Mouse (Mus musculus) megakaryocyte-erythroid progenitor cell, adult 5-6 weeks (primary cell): Measurements from ENCODE around the gene Asb1. TPM values are rescaled to one million over a fixed set of nuclear protein-coding genes. Genes with fewer than 3 reads are reported as not detected.

Experiments
- ATAC-seq: replicated peaks from 2 replicates; pipeline ENCODE4 v1.8.0; 2016; ENCODE audit warnings: mild to moderate bottlenecking, inconsistent platforms; ENCODE audit not compliant: severe bottlenecking, poor library complexity, low FRiP score, low TSS enrichment
- total RNA-seq, 2 experiments: library from RNA; stranded (forward) in 1 of 2; stranded (reverse) in 1 of 2; fragments of 200-1000, 215-1000 nt in 1 of 2; fragments of >200 nt in 1 of 2; fragmentation: Nextera tagmentation in 1 of 2; gene quantifications; 2 replicates each; pipeline ENCODE4 v1.2.3; 2014 to 2017

The Asb1 gene
- total RNA-seq, 2 experiments from 2014 or later, result 10.9 to 20.5 TPM

GRCm38 (mm10) chr1:91539704-91540270, 557 bp upstream of the Asb1 start:
- peak; percentile 69 for ATAC-seq

- no peak for ATAC-seq
Observed at GRCm38 (mm10) chr1:91541042-91541592, 773 bp downstream of the Asb1 start.

- no peak for ATAC-seq
Observed at GRCm38 (mm10) chr1:91543974-91544373, 3.6 kb downstream of the Asb1 start.

- no peak for ATAC-seq
Observed at GRCm38 (mm10) chr1:91545226-91545625, 4.9 kb downstream of the Asb1 start.

- no peak for ATAC-seq
Observed at GRCm38 (mm10) chr1:91547567-91547966, 7.2 kb downstream of the Asb1 start.

DNA sequence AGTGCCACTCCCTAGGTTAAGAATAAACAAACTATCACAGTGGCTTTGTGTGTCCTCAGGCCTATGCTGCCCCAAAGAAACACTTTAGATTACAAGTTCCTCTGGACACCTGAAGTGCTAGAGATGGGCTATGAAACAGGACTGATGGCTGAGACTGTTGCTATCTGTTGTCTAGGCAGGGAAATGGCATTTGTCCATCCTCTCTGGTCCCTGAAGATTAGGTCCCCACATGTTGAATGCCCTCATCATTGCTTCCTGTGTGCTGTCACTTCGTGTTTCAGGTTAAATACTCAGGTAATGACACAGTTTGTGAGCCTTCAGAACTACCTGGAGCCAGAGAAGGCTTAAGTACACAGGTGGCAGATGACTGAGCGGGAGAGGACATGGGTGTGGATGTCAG, 8.7 kb downstream of the Asb1 start:
- ATAC-seq, result peak; percentile 80

DNA sequence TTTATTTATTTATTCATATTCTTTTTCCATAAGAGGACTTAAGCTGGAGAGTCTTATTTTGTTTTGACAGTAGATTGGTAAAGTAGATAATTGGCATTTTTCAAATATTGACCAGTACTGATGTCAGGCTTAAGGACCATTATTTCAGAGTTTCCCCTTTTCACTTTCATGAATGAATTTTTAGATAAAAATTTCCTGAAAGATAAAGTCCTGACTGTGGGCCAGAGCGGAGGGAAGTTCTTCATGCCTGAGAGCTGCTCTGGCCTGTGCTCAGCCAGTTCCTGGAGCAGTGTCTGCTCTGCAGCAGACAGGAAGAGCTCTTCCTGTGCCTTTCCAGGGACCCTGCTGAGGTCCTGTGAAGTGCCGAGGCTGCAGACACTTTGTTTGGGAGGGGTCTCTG, 16.8 kb downstream of the Asb1 start:
- no peak for ATAC-seq

- no peak for ATAC-seq
Observed at GRCm38 (mm10) chr1:91561226-91561625, 20.9 kb downstream of the Asb1 start.

GRCm38 (mm10) chr1:91562977-91563590, 22.7 kb downstream of the Asb1 start:
- ATAC-seq, result no peak

DNA sequence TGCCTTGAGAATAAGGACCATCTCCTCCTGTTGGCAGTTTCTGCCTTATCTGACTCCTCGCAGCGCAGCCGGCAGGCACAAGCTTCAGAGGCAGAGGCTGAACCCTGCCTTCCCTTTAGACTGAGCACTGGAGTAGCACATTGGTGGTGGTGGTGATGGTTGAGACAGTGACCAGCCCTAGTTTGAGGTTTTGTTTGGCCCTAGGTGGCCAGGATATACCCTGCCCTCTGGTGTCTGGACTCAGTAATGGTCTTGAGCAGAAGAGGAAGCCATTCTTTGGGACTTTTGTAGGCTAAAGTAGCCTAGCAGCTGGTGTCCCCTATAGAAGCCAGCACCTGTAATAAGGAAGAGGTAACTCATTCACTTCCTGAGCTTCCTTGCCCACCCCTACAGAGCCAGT, 23.7 kb downstream of the Asb1 start:
- ATAC-seq, result peak; percentile 55

DNA sequence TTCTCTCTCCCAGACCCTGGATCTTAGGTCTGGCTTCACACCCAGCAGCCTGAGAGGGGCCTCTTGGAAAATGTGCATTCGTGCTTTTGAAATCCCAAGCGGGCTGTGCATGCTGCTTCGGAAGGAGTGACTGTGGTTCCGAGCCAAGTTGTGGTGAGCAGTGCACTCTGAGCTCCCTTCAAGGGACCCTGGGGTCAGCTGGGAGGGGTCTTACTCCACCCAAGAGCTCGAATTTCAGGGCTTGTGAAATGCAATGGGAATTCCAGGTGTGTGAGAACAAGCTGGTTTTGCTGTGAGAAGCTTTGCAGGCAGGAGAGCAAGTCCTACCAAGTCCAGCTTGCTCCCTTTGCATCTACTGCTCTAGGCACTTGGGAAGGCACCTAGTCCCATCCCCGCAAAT, 24.3 kb downstream of the Asb1 start:
- no peak for ATAC-seq

GRCm38 (mm10) chr1:91567269-91567668, 26.9 kb downstream of the Asb1 start:
- no peak for ATAC-seq

DNA sequence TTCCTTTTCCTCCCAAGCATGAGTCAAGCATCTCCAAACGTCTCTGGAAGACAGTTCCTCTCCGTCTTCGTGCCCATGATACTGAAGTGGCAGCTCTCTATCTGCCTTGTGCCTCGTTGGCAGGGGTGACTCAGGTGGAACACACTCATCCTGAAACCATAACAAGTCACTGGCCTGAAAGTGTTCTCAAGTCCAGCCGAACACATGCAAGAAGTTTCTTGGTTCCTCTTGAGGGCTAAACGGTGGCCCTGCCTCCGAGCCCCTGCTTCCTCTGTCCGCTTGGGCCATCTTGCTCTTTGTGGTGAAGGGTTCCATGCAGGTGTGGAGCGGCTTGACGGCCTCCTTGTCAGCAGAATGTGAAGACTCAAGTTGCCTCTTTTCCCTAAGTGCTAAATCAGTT, 32.1 kb downstream of the Asb1 start:
- no peak for ATAC-seq

- peak; percentile 66; the same call in 1 of the 2 replicates for ATAC-seq
Observed at GRCm38 (mm10) chr1:91574208-91574607, 33.9 kb downstream of the Asb1 start.

GRCm38 (mm10) chr1:91577883-91578517, 37.7 kb downstream of the Asb1 start:
- ATAC-seq, result no peak

DNA sequence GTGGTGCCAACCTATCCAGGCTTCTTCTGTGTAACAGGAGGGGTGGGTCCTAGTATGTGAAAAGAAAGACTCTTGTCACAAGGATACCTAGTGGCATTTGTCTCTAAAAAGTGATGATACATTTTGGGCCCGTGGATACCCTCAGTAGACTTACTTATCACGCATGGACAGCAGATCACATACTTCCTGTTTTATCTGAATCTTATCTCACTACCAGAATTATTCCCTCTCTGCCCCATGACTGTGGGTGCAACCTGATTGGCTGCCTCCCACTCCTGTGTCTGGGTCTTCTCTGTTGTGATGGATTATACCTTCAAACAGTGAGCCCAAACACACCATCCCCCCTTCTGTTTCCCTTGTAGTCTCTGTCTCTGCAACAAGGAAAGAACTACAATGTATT, 40.2 kb downstream of the Asb1 start:
- 0 out of 2 replicates have a peak, but pooled peaks have one; percentile 15 for ATAC-seq

DNA sequence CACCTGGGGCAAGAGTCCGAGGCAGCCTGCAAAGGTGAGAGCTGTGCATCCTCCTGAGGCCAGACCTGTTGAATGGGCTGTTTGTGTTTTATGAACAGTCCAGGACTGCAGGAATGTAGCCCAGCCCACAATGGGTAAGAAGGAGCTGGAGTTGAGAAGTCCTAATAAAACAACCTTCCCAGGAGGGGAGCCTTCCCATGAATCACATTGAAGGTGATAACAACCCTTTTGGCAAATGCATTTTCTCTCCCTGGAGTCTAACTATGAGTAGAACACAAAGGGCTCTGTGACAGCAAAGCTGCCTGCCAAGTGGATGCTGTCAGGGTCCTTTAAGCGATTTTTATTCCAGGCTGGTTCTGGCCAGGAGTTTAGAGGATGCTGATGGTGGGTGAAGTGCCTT, 40.9 kb downstream of the Asb1 start:
- ATAC-seq, result no peak

DNA sequence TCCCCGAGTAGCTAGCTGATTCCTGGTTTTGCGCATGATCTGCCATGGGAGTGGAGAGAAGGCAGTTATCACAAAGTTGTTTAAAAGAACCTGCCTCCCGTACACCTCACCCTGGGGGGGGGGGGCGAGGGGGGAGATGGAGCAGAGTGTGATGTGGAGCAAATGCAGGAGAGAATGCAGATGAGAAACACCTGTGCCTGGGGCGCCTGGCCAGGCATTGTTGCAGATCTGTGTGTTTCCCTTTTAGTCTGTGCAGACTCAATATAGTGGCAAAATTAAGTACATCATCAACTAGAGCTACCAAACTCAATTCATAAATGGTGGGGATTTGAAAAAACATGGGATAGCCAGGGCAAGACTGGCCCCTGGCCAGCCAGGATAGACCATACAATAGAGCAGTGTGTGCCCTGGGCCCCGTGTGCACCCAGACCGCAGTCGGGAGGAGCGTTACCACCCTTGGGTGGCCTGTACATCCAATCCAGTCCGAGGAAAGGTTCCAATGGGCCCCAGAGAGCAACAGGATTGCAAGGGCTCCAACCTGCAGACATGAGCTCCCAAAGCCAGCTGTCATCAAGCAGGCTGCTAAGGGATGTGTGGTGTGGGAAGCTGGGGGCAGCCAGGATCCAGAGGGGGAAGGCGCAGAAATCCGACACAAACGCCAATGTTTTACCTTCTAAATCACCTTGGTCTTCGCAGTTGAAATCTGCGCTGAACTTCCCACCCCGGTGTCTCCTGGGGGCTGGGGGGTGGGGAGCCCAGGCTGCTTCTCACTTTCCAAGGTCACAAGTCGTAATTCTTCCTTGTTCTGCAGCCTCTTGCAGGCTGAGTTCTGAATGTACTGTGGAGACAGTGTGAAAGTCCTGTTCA, 44.9 kb downstream of the Asb1 start:
- no peak for ATAC-seq

GRCm38 (mm10) chr1:91589738-91590137, 49.4 kb downstream of the Asb1 start:
- no peak for ATAC-seq

- no peak for ATAC-seq
Observed at GRCm38 (mm10) chr1:91595521-91596020, 55.2 kb downstream of the Asb1 start.
